13 mouse cellular contexts compared by ENCODE assay signal in genomic region chr2:7242139-7242538, GRCm38 (mm10).
DNase-seq lines count a peak whose midpoint lies in the region; TF ChIP-seq lines count a peak whose summit lies in the region.
"Had no signal": no experiment of that assay in that cellular context is flagged by ENCODE, and none has a peak within 500 bp of the region (broad histone marks: within the 10 kb centered on the region; RNA-seq: fewer than 3 reads in every experiment).

No protein-coding gene starts in this region.

- no peaks in the 10 kb centered on the region for H3K79me2 ChIP-seq in heart, adult 2 months (replicated peaks; ENCODE audit: control insufficient read depth, insufficient read depth, low read length)

- DNase-seq in heart, adult 2 months, result peak in 1 of 2 experiments; percentile 34
- no peak for DNase-seq in heart, postnatal 14 days
- peak; percentile 27 for DNase-seq in lung, postnatal 14 days
- DNase-seq in lung, adult 2 months, result no peak
- DNase-seq in lung, postnatal 36 days, result peak; percentile 64
- DNase-seq in spleen, postnatal 14 days (ENCODE audit: low spot score in 2 of 2), result no peak
- DNase-seq in T-cell, adult 2 months (ENCODE audit: low spot score), result no peak
- DNase-seq: liver, embryonic 13.5 days; right cerebral cortex, postnatal 14 days had no signal

- H3K27me3 ChIP-seq in heart, adult 2 months (ENCODE audit: control insufficient read depth, insufficient read depth, low read length), result no peaks in the 10 kb centered on the region
- H3K27me3 ChIP-seq: hindbrain, embryonic 15.5 days; kidney, embryonic 15.5 days; liver, embryonic 13.5 days; midbrain, embryonic 13.5 days had no signal

- H3K4me1 ChIP-seq in heart, adult 2 months (ENCODE audit: control insufficient read depth, insufficient read depth, low read length), result peaks cover 3% of the 10 kb centered on the region; the same call in 1 of the 2 replicates
- peaks cover 7% of the 10 kb centered on the region for H3K4me1 ChIP-seq in lung, adult 2 months (ENCODE audit: control insufficient read depth, insufficient read depth, low read length)
- H3K4me1 ChIP-seq: kidney, embryonic 15.5 days; liver, embryonic 13.5 days had no signal

- H3K4me3 ChIP-seq in heart, adult 2 months, result no peak overlapping the region
- H3K4me3 ChIP-seq in lung, adult 2 months (replicated peaks; ENCODE audit: extremely low read depth, low read depth, low read length), result no peak overlapping the region
- H3K4me3 ChIP-seq: hindbrain, embryonic 15.5 days; kidney, embryonic 15.5 days; liver, embryonic 13.5 days; midbrain, embryonic 13.5 days had no signal

- no peak for TF ChIP-seq CTCF in heart, adult 2 months (IDR thresholded peaks at IDR 0.05)
- no peak for TF ChIP-seq CTCF in lung, adult 2 months (IDR thresholded peaks at IDR 0.05; ENCODE audit: insufficient read depth, low read length)

- no peak overlapping the region for H3K9ac ChIP-seq in heart, adult 2 months (ENCODE audit: low read depth, low read length)
- H3K9ac ChIP-seq: hindbrain, embryonic 15.5 days; kidney, embryonic 15.5 days; liver, embryonic 13.5 days; midbrain, embryonic 13.5 days had no signal

- WGBS in heart, adult 2 months, result 39% methylated on average over 1 of the region's 1 CpGs
- 24% methylated on average over 1 of the region's 1 CpGs for WGBS in lung, adult 2 months

- 0 out of 2 replicates have a peak, but pooled peaks have one; percentile 51 for TF ChIP-seq EP300 in heart, adult 2 months (IDR thresholded peaks at IDR 0.05; ENCODE audit: insufficient read depth, low read depth, low read length)

- no peak for TF ChIP-seq POLR2A in heart, adult 2 months (IDR thresholded peaks at IDR 0.05; ENCODE audit: insufficient read depth, low read depth, low read length)
- no peak for TF ChIP-seq POLR2A in lung, adult 2 months (IDR thresholded peaks at IDR 0.05; ENCODE audit: borderline replicate concordance, extremely low read depth, low read depth, low read length)

- peak overlapping the region; percentile 61 for H3K27ac ChIP-seq in heart, adult 2 months
- H3K27ac ChIP-seq: hindbrain, embryonic 15.5 days; kidney, embryonic 15.5 days; liver, embryonic 13.5 days; macrophage; midbrain, embryonic 13.5 days had no signal

- intact Hi-C loops in heart, adult 2 months (cut with DNase I), result loop anchor here (5.0 kb wide), 1 partner anchor 370 kb away; no protein-coding TSS in a partner anchor
- intact Hi-C loops in heart, postnatal 14 days (cut with DNase I), result no loop called here

- no peaks in the 10 kb centered on the region for H3K36me3 ChIP-seq in heart, adult 2 months (ENCODE audit: control insufficient read depth, insufficient read depth, low read length)
- H3K36me3 ChIP-seq: hindbrain, embryonic 15.5 days; kidney, embryonic 15.5 days; liver, embryonic 13.5 days; midbrain, embryonic 13.5 days had no signal

Comparison
In these comparisons a context has a peak if more than half of its experiments do, and no peak if none do; other contexts are left out.
1. DNase-seq: peak in lung, postnatal 14 days (single experiment) and lung, postnatal 36 days (single experiment); none in heart, postnatal 14 days (0 of 2), lung, adult 2 months (single experiment), spleen, postnatal 14 days (0 of 2) and T-cell, adult 2 months (single experiment).